Mouse (Mus musculus): ENCODE data around the gene Akr1b8.
"Not testable (repeated sequence)": the region's sequence is repeated elsewhere in the genome, so short reads cannot be mapped to it uniquely, and the experiment has no call there.

- not testable (repeated sequence) for TF ChIP-seq CEBPB (IDR thresholded peaks at IDR 0.05; ENCODE audit: low read depth); MYOD1 (IDR thresholded peaks at IDR 0.05; ENCODE audit: control insufficient read depth, insufficient read length, low read depth); CTCF (IDR thresholded peaks at IDR 0.05; ENCODE audit: control insufficient read depth, insufficient read depth, insufficient read length); USF1 (IDR thresholded peaks at IDR 0.05; ENCODE audit: low read depth); MAX (IDR thresholded peaks at IDR 0.05); FOSL1 (IDR thresholded peaks at IDR 0.05; ENCODE audit: insufficient read depth, low read length, poor library complexity, severe bottlenecking)
Observed at GRCm38 (mm10) chr6:34351481-34351880, 2.4 kb upstream of the Akr1b8 start.

Measured in C2C12 (cell line).